Mouse (Mus musculus): ENCODE data around the gene Dpm3.

The Dpm3 gene

GRCm38 (mm10) chr3:89295685-89296230, 36.6 kb downstream of the Dpm3 start:
- no peak for DNase-seq (ENCODE audit: low read depth)

- peak; percentile 53 for DNase-seq (ENCODE audit: low read depth)
Measured at GRCm38 (mm10) chr3:89296761-89297396, 37.7 kb downstream of the Dpm3 start.

- no peak for DNase-seq (ENCODE audit: low read depth)
Measured at GRCm38 (mm10) chr3:89298908-89299307, 39.8 kb downstream of the Dpm3 start.

- peak; percentile 43 for DNase-seq (ENCODE audit: low read depth)
Measured at GRCm38 (mm10) chr3:89299499-89299898, 40.3 kb downstream of the Dpm3 start.

GRCm38 (mm10) chr3:89300071-89300470, 40.9 kb downstream of the Dpm3 start:
- DNase-seq (ENCODE audit: low read depth), result no peak

GRCm38 (mm10) chr3:89300514-89300913, 41.4 kb downstream of the Dpm3 start:
- peak; percentile 36 for DNase-seq (ENCODE audit: low read depth)

- DNase-seq (ENCODE audit: low read depth), result no peak
Measured at GRCm38 (mm10) chr3:89304440-89304839, 45.3 kb downstream of the Dpm3 start.

- no peak for DNase-seq (ENCODE audit: low read depth)
Measured at GRCm38 (mm10) chr3:89305105-89305504, 45.9 kb downstream of the Dpm3 start.

- DNase-seq (ENCODE audit: low read depth), result no peak
Measured at GRCm38 (mm10) chr3:89305551-89306325, 46.6 kb downstream of the Dpm3 start.

GRCm38 (mm10) chr3:89308089-89308488, 48.9 kb downstream of the Dpm3 start:
- peak; percentile 91 for DNase-seq (ENCODE audit: low read depth)

GRCm38 (mm10) chr3:89314340-89314739, 55.2 kb downstream of the Dpm3 start:
- DNase-seq (ENCODE audit: low read depth), result no peak

- peak; percentile 28 for DNase-seq (ENCODE audit: low read depth)
Measured at GRCm38 (mm10) chr3:89314791-89315190, 55.6 kb downstream of the Dpm3 start.

GRCm38 (mm10) chr3:89315195-89315929, 56.2 kb downstream of the Dpm3 start:
- peak; percentile 91 for DNase-seq (ENCODE audit: low read depth)

GRCm38 (mm10) chr3:89315930-89316831, 57.0 kb downstream of the Dpm3 start:
- DNase-seq (ENCODE audit: low read depth), result no peak
